Mouse (Mus musculus): ENCODE data around the gene Rpl23. TPM values are rescaled to one million over a fixed set of nuclear protein-coding genes. Genes with fewer than 3 reads are reported as not detected.

The Rpl23 gene
- polyA plus RNA-seq, 1 experiment = 96.9 TPM

DNA sequence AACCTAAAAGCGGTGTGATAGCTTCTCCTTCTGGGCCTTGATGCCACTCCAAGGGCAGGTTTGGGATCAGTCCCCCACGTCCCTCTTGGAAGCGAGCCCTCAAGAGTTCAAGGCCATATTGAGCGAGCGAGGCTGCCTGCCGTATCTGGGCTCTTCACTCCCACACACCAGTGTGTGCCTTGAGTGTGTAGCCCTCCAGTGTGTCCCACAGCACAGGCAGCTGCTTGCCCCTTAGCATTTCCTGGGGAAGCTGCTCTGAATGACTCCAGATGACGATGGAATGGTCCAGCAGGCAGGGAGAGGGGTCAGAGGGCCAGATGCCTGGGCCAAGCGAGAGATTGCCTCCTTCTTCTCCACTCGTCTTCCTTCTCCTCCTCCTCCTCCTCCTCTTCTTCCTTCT, 34.7 kb upstream of the Rpl23 start:
- H3K27ac ChIP-seq (ENCODE audit: insufficient read depth, low read length) = no peak overlapping the region
- H3K36me3 ChIP-seq (ENCODE audit: control insufficient read depth, insufficient read depth, low read length) = peaks cover 29% of the 10 kb centered on the region
- H3K27me3 ChIP-seq (ENCODE audit: control insufficient read depth, insufficient read depth, low read length) = no peaks in the 10 kb centered on the region
- no peak for DNase-seq (ENCODE audit: low read depth in 1 of 2, low spot score in 2 of 2)
- WGBS = 80% methylated on average over 9 of the region's 9 CpGs
- no peak overlapping the region for H3K4me3 ChIP-seq (ENCODE audit: extremely low read depth, insufficient read depth, insufficient read length)
- TF ChIP-seq POLR2A (IDR thresholded peaks at IDR 0.05; ENCODE audit: low read depth, low read length) = no peak
- peaks cover 10% of the 10 kb centered on the region; the same call in 1 of the 2 replicates for H3K4me1 ChIP-seq (ENCODE audit: control insufficient read depth, insufficient read depth, insufficient read length)

DNA sequence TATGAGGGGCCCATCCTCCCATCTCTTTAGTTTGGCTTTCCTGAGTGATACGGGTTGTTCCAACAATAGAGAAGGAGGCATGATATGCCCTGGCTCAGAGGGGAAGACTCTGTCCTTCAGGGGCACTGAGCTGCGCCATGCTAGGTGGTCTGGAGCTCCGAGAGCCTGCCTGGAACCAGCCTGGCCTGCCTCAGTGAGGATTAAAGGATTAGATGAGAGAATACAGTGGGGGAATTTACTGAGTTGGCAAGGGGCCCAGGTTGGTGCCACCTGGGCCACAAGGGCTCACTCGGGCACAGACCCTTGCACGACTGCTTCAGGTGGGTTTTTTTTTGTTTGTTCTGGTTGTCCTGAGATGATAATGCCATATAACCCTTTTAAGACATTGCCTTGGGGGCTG, 33.9 kb upstream of the Rpl23 start:
- Histone ChIP-seq H3K4me1 (ENCODE audit: control insufficient read depth, insufficient read depth, insufficient read length) (peaks cover 13% of the 10 kb centered on the region; the same call in 1 of the 2 replicates), H3K27me3 (ENCODE audit: control insufficient read depth, insufficient read depth, low read length) (no peaks in the 10 kb centered on the region), H3K36me3 (ENCODE audit: control insufficient read depth, insufficient read depth, low read length) (peaks cover 31% of the 10 kb centered on the region), H3K4me3 (ENCODE audit: extremely low read depth, insufficient read depth, insufficient read length) (no peak overlapping the region), H3K27ac (ENCODE audit: insufficient read depth, low read length) (no peak overlapping the region)
- no peak for DNase-seq (ENCODE audit: low read depth in 1 of 2, low spot score in 2 of 2)
- no peak for TF ChIP-seq POLR2A (IDR thresholded peaks at IDR 0.05; ENCODE audit: low read depth, low read length)
- 90% methylated on average over 5 of the region's 5 CpGs for WGBS

DNA sequence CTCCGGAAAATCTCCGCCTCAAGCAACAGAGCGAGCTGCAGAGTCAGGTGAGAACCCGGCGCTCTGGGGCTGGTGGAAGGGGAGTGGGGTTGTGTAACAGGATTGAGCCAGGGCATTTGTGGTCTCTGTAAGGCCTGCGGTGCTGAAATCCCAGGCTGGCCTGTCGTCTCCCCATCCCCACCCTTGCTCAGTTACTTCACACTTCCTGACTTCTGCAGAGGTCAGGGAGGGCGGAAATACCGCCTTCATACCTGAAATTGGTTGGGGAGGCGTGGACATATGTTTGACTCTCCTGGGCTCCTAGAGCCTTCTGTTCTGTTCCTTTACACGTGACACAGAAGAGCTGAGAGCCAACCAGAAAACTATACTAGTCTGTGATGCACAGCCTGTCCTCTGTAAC, 33.5 kb upstream of the Rpl23 start:
- Histone ChIP-seq H3K4me1 (ENCODE audit: control insufficient read depth, insufficient read depth, insufficient read length) (peaks cover 15% of the 10 kb centered on the region; the same call in 1 of the 2 replicates), H3K36me3 (ENCODE audit: control insufficient read depth, insufficient read depth, low read length) (peaks cover 31% of the 10 kb centered on the region), H3K27me3 (ENCODE audit: control insufficient read depth, insufficient read depth, low read length) (no peaks in the 10 kb centered on the region), H3K4me3 (ENCODE audit: extremely low read depth, insufficient read depth, insufficient read length) (no peak overlapping the region), H3K27ac (ENCODE audit: insufficient read depth, low read length) (no peak overlapping the region)
- DNase-seq (ENCODE audit: low read depth in 1 of 2, low spot score in 2 of 2) = no peak
- TF ChIP-seq POLR2A (IDR thresholded peaks at IDR 0.05; ENCODE audit: low read depth, low read length) (no peak), CTCF (IDR thresholded peaks at IDR 0.05; ENCODE audit: extremely low read depth, insufficient read depth, insufficient read length, insufficient replicate concordance) (no peak)
- 90% methylated on average over 11 of the region's 11 CpGs for WGBS

DNA sequence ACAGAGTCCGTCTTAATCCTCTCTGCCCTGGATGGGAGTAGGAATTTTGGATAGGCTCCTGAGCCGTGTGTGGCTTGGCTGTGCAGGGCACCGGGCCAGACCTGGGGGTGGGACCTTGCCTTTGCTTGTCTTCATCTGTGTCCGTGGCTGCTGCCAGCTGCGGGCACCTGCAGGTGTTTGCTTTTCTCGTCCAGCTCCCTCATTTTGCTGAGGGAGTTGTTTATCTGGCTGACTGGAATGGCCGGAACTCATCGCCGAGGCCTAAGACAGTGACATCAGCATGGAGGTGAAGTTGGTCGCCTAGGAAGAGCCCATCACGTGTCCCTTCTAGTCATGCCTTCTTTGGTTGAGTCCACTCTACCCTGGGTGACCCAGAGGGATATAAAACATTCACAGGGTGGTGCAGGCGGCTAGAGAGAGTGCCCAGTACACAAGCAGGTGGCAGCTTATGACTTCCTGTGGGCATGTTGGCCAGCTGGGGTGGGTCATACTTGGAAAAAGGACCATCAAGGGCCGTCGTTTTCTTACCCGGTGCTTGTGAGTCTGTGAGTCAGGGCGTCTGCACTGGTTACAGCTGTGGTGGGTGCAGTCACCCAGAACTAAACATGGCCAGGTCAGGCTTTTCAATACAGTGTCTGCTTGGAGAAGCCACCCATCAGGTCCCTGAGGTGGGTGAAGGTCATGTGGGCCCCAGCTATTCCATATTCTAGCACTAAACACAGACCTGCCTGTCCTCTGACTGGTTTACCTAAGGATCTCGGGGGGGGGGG, 31.7 kb upstream of the Rpl23 start:
- 86% methylated on average over 17 of the region's 17 CpGs for WGBS
- DNase-seq (ENCODE audit: low read depth in 1 of 2, low spot score in 2 of 2) = no peak
- TF ChIP-seq POLR2A (IDR thresholded peaks at IDR 0.05; ENCODE audit: low read depth, low read length) = no peak
- TF ChIP-seq CTCF (IDR thresholded peaks at IDR 0.05; ENCODE audit: extremely low read depth, insufficient read depth, insufficient read length, insufficient replicate concordance) = no peak

DNA sequence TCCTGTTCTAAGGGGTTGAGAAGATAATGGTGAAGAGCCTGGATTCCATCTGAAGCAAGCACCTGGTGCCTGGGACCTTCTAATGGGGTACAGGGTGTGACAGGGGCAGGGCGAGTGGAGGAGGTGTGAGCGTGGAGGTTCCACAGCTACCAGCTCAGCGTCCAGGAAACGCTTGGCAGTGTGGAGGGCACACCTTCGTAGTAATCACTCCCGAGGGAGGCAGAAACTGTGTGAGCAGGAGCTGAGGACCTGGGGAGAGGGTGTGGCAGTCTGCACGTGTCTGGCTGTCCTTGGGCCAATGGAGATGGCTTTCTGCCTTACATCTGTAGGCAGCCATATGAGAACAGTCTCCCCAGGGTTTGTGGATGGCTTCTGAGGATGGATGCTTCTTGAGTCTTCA, 30.8 kb upstream of the Rpl23 start:
- Histone ChIP-seq H3K4me1 (ENCODE audit: control insufficient read depth, insufficient read depth, insufficient read length) (peaks cover 17% of the 10 kb centered on the region; the same call in 1 of the 2 replicates), H3K4me3 (ENCODE audit: extremely low read depth, insufficient read depth, insufficient read length) (no peak overlapping the region), H3K36me3 (ENCODE audit: control insufficient read depth, insufficient read depth, low read length) (peaks cover 32% of the 10 kb centered on the region), H3K27ac (ENCODE audit: insufficient read depth, low read length) (no peak overlapping the region), H3K27me3 (ENCODE audit: control insufficient read depth, insufficient read depth, low read length) (no peaks in the 10 kb centered on the region)
- DNase-seq (ENCODE audit: low read depth in 1 of 2, low spot score in 2 of 2) = no peak
- WGBS = 72% methylated on average over 7 of the region's 7 CpGs
- TF ChIP-seq CTCF (IDR thresholded peaks at IDR 0.05; ENCODE audit: extremely low read depth, insufficient read depth, insufficient read length, insufficient replicate concordance) (no peak), POLR2A (IDR thresholded peaks at IDR 0.05; ENCODE audit: low read depth, low read length) (no peak)

More for the DNA sequence above, 31.7 kb upstream of the Rpl23 start:
- H3K27ac ChIP-seq (ENCODE audit: insufficient read depth, low read length) = no peak overlapping the region
- H3K4me3 ChIP-seq (ENCODE audit: extremely low read depth, insufficient read depth, insufficient read length) = no peak overlapping the region
- H3K36me3 ChIP-seq (ENCODE audit: control insufficient read depth, insufficient read depth, low read length) = peaks cover 29% of the 10 kb centered on the region
- H3K27me3 ChIP-seq (ENCODE audit: control insufficient read depth, insufficient read depth, low read length) = no peaks in the 10 kb centered on the region
- peaks cover 19% of the 10 kb centered on the region; the same call in 1 of the 2 replicates for H3K4me1 ChIP-seq (ENCODE audit: control insufficient read depth, insufficient read depth, insufficient read length)

DNA sequence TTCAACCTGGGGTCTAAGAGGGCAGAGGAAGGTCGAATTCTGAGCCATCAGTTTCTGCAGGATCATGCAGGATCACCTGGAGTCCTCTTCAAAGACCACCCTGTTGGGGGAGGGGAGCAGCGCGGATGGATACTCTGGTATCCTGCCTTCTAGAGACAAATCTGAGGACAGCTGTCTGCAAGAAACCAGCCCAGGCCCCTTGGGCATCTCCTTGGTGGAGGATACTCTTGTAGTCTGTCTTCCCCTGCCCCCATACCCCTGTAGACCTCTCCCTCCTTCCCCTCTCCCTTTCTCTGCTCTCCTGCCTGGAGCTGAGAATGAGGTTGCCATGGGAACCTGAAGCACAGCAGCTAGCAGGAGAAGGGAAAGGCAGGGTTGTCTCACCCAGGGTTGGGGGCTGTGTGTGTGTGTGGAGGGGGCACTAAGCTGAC, 30.3 kb upstream of the Rpl23 start:
- Histone ChIP-seq H3K4me3 (ENCODE audit: extremely low read depth, insufficient read depth, insufficient read length) (no peak overlapping the region), H3K36me3 (ENCODE audit: control insufficient read depth, insufficient read depth, low read length) (peaks cover 30% of the 10 kb centered on the region), H3K27me3 (ENCODE audit: control insufficient read depth, insufficient read depth, low read length) (no peaks in the 10 kb centered on the region), H3K4me1 (ENCODE audit: control insufficient read depth, insufficient read depth, insufficient read length) (peaks cover 19% of the 10 kb centered on the region; the same call in 1 of the 2 replicates), H3K27ac (ENCODE audit: insufficient read depth, low read length) (no peak overlapping the region)
- no peak for TF ChIP-seq POLR2A (IDR thresholded peaks at IDR 0.05; ENCODE audit: low read depth, low read length)
- no peak for TF ChIP-seq CTCF (IDR thresholded peaks at IDR 0.05; ENCODE audit: extremely low read depth, insufficient read depth, insufficient read length, insufficient replicate concordance)
- DNase-seq (ENCODE audit: low read depth in 1 of 2, low spot score in 2 of 2) = no peak
- WGBS = 85% methylated on average over 3 of the region's 3 CpGs

Measured in spleen, adult 2 months (tissue).